Mouse (Mus musculus) regulatory T cell (primary cell): ENCODE measurements around the gene Scaf1.

Experiments
- in situ Hi-C: fragments of 300-600 bp; cut with MboI, MseI; formaldehyde crosslinking; loops from one replicate; pipeline ENCODE4 v1.15.1; 2025; ENCODE audit warnings: high pct_unique_total_duplicates

Scaf1 gene

GRCm38 (mm10) chr7:45015344-45015956, 713 bp downstream of the Scaf1 start:
- in situ Hi-C loops = no loop called here

- in situ Hi-C loops = no loop called here
Observed at GRCm38 (mm10) chr7:45014096-45014451, 2.1 kb downstream of the Scaf1 start.

DNA sequence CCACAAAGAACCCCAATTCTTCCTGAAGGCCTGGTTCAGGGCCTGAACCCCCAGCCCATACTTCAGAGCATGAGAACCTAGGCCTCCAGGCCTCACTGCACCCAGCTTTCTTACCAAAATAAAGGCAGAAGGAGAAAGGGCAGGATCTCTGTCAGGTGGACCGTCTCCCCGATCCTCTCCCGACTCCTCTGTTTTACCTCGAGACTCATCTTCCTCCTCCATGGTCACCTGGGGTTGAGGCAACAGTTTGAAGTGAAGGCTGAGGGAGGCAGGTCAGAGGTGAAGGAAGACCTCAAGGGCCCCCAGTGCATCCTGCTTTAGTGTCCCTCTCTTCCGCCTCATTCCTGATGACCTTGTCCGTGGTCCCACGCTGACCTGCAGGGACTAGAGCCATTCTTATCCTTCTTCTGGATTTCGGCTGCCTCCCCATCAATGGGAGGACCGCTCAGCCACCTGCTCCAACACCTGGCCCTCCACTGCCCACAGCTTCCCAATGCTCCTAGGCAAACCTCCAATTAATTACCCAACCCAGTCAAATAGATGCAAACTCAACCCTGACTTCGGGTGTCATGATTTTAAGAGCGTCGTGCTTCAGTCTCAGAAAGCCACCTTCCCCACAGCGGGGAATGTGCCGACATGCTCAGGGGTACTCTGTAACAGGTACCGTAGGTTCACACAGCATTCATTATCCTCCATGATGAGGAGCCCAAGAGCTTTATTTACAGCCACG, 2.6 kb downstream of the Scaf1 start:
- in situ Hi-C loops = no loop called here

- in situ Hi-C loops = no loop called here
Observed at GRCm38 (mm10) chr7:45012824-45013223, 3.3 kb downstream of the Scaf1 start.

GRCm38 (mm10) chr7:45012011-45012410, 4.2 kb downstream of the Scaf1 start:
- in situ Hi-C loops = no loop called here

DNA sequence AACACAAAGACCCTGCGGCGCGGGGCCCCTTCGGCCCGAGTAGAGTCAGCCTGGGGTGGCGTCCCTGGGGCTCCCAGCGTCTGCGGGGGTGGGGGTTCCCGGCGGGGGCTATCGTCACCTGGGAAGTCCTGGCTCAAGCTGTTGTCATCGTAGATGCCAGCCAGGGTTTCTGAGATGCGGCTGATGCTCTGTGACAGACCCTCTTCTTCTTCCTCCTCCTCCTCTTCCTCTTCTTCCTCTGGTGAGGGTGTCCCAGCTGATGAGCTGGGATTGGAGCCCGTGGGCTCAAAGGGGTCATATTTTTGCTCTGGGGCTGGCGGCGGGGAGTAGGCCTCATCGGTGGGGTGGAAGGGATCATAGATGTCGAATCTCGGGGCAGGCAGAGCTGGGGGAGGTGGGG, 7.8 kb downstream of the Scaf1 start:
- in situ Hi-C loops = no loop called here

GRCm38 (mm10) chr7:45007846-45008245, 8.3 kb downstream of the Scaf1 start:
- in situ Hi-C loops = no loop called here

- in situ Hi-C loops = no loop called here
Observed at GRCm38 (mm10) chr7:45007141-45007540, 9.0 kb downstream of the Scaf1 start.

- in situ Hi-C loops = no loop called here
Observed at GRCm38 (mm10) chr7:45006503-45006902, 9.7 kb downstream of the Scaf1 start.

- in situ Hi-C loops = no loop called here
Observed at GRCm38 (mm10) chr7:45005321-45005992, 10.7 kb downstream of the Scaf1 start.

DNA sequence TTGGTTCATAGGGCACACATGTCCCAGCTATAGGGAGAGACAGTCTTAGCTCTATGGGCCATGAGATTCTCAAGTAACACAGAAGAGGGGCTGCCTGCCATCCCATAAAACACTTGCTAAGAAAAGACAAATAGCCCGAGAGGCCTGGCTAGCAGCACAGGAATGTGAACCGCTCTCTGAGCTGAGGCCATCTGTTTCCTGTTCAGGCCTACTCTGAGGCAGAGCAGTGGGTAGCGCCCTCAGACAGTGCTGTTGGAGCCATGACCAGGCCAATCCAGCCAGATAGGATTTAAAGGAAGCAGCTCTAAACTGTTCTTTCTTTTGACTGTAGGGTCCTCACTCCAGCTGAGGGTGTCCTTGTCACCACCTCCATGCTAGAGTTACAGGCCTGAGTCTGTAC, 11.6 kb downstream of the Scaf1 start:
- in situ Hi-C loops = no loop called here

- in situ Hi-C loops = no loop called here
Observed at GRCm38 (mm10) chr7:45002440-45002839, 13.7 kb downstream of the Scaf1 start.

DNA sequence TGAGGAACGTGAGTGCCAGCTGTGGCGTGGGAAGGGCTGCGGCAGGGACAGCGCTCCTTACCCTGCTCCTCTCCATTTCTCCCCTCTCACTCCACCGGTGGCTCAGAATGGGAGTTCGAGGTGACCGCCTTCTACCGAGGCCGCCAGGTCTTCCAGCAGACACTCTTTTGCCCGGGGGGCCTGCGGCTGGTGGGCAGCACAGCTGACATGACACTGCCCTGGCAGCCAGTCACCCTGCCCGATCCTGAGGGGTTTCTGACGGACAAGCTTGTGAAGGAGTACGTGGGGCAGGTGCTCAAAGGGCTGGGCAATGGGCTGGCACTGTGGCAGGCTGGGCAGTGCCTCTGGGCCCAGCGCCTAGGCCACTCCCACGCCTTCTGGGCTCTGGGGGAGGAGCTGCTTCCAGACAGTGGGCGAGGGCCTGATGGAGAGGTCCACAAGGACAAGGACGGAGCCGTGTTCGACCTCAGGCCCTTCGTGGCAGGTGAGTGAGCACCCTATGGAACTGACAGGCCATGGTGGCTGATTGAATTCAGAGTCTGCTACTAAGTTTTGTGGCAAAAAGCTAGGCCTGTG, 15.5 kb downstream of the Scaf1 start:
- in situ Hi-C loops = no loop called here

- in situ Hi-C loops = no loop called here
Observed at GRCm38 (mm10) chr7:44999753-45000152, 16.4 kb downstream of the Scaf1 start.

GRCm38 (mm10) chr7:44998501-44998955, 17.6 kb downstream of the Scaf1 start, which contains the start of gene Bcl2l12:
Gene Bcl2l12 (minus strand): TSS chr7:44998712.
- in situ Hi-C loops = no loop called here

- in situ Hi-C loops = no loop called here
Observed at GRCm38 (mm10) chr7:44997940-44998428, 18.2 kb downstream of the Scaf1 start.

DNA sequence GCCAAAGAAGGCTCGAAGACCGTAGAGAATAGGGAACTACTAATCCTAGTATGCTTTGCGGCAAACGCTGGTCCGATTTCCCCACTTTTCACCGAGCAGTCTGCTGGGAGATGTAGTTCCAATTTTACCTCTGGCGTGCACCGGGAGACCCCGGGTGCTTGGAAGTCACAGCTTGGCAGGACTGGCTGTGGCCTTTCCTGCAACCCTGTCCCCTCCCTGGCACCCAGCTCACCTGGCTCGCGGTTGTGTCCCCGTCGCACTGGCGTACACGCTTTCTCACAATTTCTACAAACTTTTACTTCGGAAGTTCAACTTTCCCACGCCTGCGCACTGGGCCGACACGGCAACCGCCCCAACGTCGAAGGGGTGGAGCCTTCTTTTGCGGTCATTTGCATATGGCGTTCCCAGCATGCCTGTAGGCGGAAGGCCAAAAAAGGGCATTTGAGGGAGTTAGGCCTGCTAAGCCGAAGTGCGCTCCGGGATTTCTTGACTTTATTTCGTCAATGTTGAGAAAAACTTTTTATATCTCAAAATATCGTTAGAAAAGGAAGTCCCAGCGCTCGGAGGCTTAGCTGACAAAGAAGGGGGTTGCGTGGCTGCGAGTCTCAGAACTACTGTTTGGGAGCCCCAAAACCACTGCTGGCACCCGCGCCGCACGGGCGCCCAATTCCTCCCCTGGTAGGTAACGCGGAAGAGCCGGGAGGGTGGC, 18.8 kb downstream of the Scaf1 start, which contains the start of gene Irf3:
Irf3 (plus strand) TSS at position 418 of the 709 bp plus-strand sequence.
- in situ Hi-C loops = no loop called here

DNA sequence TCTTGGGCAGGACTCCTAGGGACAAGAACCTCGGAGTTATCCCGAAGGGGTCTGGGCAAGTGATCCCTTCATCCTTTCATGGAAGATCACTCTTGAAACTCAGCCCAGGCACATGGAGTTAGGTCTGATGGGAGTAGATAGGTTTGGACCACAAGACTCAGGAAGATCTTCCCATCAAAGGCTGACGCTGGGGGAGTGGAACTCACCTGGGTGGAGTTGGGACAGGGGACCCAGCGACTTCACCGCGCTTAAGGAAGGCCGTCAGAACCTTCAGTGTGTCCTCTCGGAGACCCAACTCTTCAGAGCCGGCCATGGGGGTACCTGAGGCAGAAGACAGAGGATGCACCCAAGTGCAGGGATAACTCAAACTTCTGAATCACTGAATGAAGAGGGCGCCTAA, 19.5 kb downstream of the Scaf1 start:
- in situ Hi-C loops = no loop called here

DNA sequence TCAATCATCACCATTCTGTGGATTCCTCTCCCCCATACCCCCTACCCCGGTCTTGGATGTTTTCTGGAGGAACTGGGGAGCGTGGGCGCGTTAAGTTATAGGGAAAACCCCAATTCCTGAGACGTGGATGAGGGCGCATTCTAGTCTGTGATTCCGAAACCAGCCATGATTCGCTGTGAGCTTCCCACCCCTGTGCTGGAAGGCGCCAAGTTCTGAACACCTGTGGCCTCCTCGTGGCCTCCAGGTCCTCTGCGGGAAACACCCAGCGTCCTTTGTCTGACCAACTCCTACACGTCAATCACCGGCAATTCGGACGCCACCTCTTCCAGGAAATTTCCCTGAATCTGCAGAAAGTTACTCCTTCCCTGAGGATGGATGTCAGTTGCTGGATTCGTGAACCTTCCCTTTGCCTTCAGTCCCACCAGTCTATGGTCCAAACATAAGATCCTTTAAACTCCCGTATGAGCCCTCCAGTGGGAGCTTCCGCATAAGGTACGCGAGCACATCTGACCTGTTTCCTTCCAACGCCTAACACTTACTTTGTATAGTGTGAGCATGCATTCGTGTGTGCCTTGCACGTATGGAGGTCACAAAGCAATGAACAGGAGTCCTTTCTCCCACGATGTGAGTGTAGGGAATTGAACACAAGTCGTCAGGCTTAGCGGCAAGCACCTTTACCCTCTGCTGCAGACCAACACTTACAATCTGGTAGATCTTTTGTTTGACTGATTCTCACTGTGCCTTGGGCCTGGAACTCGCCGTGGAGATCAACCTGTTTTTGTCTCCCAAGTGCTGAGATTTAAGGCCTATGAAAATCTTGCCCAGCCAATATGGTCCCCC, 29.1 kb downstream of the Scaf1 start:
- in situ Hi-C loops = no loop called here

GRCm38 (mm10) chr7:44986192-44986878, 29.8 kb downstream of the Scaf1 start, which contains the start of gene Prmt1:
Gene Prmt1 (minus strand): TSS chr7:44986568.
- in situ Hi-C loops = no loop called here
